Mouse (Mus musculus): ENCODE measurements around the gene Maml3. TPM values are rescaled to one million over a fixed set of nuclear protein-coding genes. Genes with fewer than 3 reads are reported as not detected.

The Maml3 gene
- polyA plus RNA-seq, 1 experiment from 2014 or later, result 2.9 TPM

DNA sequence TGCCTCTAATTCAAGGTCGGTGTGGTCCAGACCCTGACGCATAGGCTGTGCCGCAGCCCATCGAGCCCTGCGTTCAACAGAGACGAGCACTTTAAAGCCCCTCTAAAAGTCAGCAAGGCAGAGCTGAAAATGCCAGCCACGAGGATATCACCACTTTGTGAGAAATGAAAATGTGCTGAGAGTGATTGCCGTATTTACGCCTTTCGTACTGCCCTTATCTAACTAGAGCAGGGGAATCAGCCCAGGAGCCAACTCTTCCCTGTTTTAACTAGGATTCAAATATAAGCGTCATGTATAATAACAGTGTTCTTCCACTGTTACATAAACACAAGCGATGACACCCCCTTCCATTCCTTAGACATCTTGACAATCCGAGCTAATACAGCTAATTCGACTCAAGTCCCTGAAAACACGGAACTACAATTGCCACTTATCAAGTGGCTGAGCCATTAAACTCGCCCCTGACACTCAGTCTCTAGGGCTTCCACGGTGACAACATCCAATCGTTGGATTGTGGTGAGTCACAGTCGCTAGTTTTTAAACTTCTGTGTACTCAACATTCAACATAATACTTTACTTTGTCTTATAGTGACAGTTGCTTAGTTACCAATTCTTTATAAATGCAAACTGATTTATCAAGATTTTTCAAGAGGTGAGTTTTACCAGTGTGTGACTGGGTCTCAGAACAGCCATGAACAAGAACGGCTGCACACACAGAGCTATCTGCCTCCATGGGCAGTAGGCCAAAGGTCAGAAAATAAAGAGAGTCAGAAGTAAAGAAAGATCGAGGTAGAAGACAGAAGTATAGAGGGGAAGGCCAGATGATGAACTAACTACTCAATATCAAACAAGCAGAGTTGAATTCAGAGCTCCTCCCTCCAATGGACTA, 106.1 kb downstream of the Maml3 start:
- no peaks in the 10 kb centered on the region for H3K36me3 ChIP-seq (ENCODE audit: control insufficient read depth, insufficient read depth, low read length)
- H3K4me1 ChIP-seq (replicated peaks; ENCODE audit: control insufficient read depth, insufficient read depth), result no peaks in the 10 kb centered on the region
- H3K27me3 ChIP-seq (ENCODE audit: control insufficient read depth, insufficient read depth, low read length), result no peaks in the 10 kb centered on the region
- no peak for TF ChIP-seq CTCF (IDR thresholded peaks at IDR 0.05; ENCODE audit: low read depth)
- TF ChIP-seq EP300 (optimal IDR thresholded peaks at IDR 0.05), result no peak
- WGBS, result 50% methylated on average over 21 of the region's 21 CpGs
- peak; percentile 50 for DNase-seq (ENCODE audit: low spot score)
- H3K4me3 ChIP-seq (ENCODE audit: low read depth, low read length), result no peak overlapping the region
- no peak overlapping the region for H3K9ac ChIP-seq (ENCODE audit: low read length)
- H3K4me2 ChIP-seq (replicated peaks; ENCODE audit: low read depth), result no peak overlapping the region
- ATAC-seq (ENCODE audit: low FRiP score, low TSS enrichment), result peak; percentile 86
- no peaks in the 10 kb centered on the region for H3K9me3 ChIP-seq (ENCODE audit: control insufficient read depth, low read length)
- peak overlapping the region; percentile 78 for H3K27ac ChIP-seq (replicated peaks)

- 64% methylated on average over 11 of the region's 11 CpGs for WGBS
- ATAC-seq (ENCODE audit: low FRiP score, low TSS enrichment) (no peak), DNase-seq (ENCODE audit: low spot score) (no peak)
- H3K27ac ChIP-seq (replicated peaks), result peak overlapping the region; percentile 78
- no peak overlapping the region for H3K4me2 ChIP-seq (replicated peaks; ENCODE audit: low read depth)
- no peak overlapping the region for H3K4me3 ChIP-seq (ENCODE audit: low read depth, low read length)
- no peaks in the 10 kb centered on the region for H3K27me3 ChIP-seq (ENCODE audit: control insufficient read depth, insufficient read depth, low read length)
- TF ChIP-seq EP300 (optimal IDR thresholded peaks at IDR 0.05) (no peak), CTCF (IDR thresholded peaks at IDR 0.05; ENCODE audit: low read depth) (no peak)
- H3K9me3 ChIP-seq (ENCODE audit: control insufficient read depth, low read length), result no peaks in the 10 kb centered on the region
- H3K9ac ChIP-seq (ENCODE audit: low read length), result no peak overlapping the region
- H3K36me3 ChIP-seq (ENCODE audit: control insufficient read depth, insufficient read depth, low read length), result no peaks in the 10 kb centered on the region
- H3K4me1 ChIP-seq (replicated peaks; ENCODE audit: control insufficient read depth, insufficient read depth), result no peaks in the 10 kb centered on the region
Observed at GRCm38 (mm10) chr3:51997616-51998015, 107.3 kb downstream of the Maml3 start.

DNA sequence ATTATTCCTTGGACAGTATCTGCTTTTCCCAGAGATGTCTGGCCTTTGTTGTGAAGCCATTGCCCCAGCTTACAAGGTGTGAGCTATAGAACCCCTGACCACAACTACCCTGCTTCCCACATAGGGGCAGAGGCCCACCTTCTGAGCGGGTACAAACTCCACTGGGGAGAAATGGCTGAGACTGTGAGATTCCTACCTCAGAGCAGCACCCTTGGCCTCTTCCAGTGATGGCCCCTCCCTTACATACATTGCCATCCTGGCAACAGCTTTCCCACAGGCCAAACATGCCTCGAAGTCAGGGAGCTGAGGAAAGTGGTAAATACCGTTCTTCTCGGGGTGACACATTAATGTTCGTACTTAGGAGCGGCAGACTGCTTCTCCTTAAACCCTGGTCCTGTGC, 118.4 kb downstream of the Maml3 start:
- WGBS, result 71% methylated on average over 6 of the region's 6 CpGs
- no peak for ATAC-seq (ENCODE audit: low FRiP score, low TSS enrichment)
- Histone ChIP-seq H3K27ac (replicated peaks) (no peak overlapping the region), H3K27me3 (ENCODE audit: control insufficient read depth, insufficient read depth, low read length) (no peaks in the 10 kb centered on the region), H3K9me3 (ENCODE audit: control insufficient read depth, low read length) (no peaks in the 10 kb centered on the region), H3K4me2 (replicated peaks; ENCODE audit: low read depth) (no peak overlapping the region), H3K9ac (ENCODE audit: low read length) (no peak overlapping the region), H3K4me3 (ENCODE audit: low read depth, low read length) (no peak overlapping the region), H3K4me1 (replicated peaks; ENCODE audit: control insufficient read depth, insufficient read depth) (no peaks in the 10 kb centered on the region), H3K36me3 (ENCODE audit: control insufficient read depth, insufficient read depth, low read length) (no peaks in the 10 kb centered on the region)
- TF ChIP-seq EP300 (optimal IDR thresholded peaks at IDR 0.05) (no peak), CTCF (IDR thresholded peaks at IDR 0.05; ENCODE audit: low read depth) (no peak)
- no peak for DNase-seq (ENCODE audit: low spot score)

DNA sequence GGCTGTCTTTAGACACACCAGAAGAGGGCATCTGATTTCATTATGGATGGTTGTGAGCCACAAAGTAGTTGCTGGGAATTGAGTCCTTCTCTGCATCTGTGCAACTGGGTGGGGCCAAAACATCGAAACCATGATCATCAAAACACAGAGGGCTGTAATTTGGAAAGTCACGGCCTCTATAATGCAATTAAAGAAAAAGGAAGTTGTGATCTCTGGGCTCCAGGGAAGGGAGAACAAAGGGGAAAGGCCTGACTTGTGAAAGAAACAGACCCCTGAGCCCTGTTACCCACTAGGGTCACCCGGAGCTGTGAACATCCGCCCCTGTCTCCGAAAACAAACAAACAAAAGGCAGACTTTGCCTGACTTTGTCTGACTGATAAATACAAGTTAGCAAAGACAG, 123.4 kb downstream of the Maml3 start:
- whole genome bisulfite sequencing, result 65% methylated on average over 5 of the region's 5 CpGs
- TF ChIP-seq EP300 (optimal IDR thresholded peaks at IDR 0.05) (no peak), CTCF (IDR thresholded peaks at IDR 0.05; ENCODE audit: low read depth) (0 out of 2 replicates have a peak, but pooled peaks have one; percentile 8)
- Histone ChIP-seq H3K36me3 (ENCODE audit: control insufficient read depth, insufficient read depth, low read length) (no peaks in the 10 kb centered on the region), H3K9me3 (ENCODE audit: control insufficient read depth, low read length) (no peaks in the 10 kb centered on the region), H3K4me3 (ENCODE audit: low read depth, low read length) (no peak overlapping the region), H3K9ac (ENCODE audit: low read length) (no peak overlapping the region), H3K4me2 (replicated peaks; ENCODE audit: low read depth) (no peak overlapping the region), H3K27ac (replicated peaks) (no peak overlapping the region), H3K27me3 (ENCODE audit: control insufficient read depth, insufficient read depth, low read length) (no peaks in the 10 kb centered on the region), H3K4me1 (replicated peaks; ENCODE audit: control insufficient read depth, insufficient read depth) (no peaks in the 10 kb centered on the region)
- DNase-seq (ENCODE audit: low spot score) (no peak), ATAC-seq (ENCODE audit: low FRiP score, low TSS enrichment) (no peak)

DNA sequence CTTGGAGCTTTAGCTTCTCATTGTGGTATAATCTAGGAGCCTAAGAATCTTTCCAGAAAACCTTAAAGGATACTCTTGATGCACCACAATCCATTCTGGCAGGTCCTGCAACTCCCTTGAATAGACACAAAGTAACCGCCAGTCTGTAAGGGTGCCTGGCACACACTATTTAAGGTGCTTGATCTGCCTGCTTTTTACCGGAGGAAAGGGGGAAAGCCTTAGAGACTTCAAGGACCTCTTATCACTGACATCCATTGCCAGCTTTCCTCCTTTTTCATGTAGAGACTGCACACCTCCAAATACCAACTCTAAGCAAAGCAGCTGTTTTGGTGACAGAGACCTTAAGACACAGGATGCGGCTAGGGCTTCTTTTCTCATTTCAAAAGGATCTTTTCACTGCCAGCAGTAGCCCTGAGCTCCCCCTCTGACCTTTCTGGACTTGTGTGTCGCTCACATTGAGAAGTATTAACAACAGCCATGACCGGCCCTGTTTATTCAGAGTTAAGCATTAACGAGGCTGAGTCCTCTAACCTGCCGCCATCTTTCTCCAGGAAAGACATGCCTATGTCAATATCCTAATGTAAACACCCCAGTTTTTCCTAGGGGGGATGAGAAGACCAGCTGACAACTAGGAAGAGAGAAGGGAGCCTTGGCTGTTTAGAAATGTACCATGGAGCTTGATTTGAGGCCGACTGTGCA, 127.1 kb downstream of the Maml3 start:
- no peaks in the 10 kb centered on the region for H3K4me1 ChIP-seq (replicated peaks; ENCODE audit: control insufficient read depth, insufficient read depth)
- no peak overlapping the region for H3K4me2 ChIP-seq (replicated peaks; ENCODE audit: low read depth)
- ATAC-seq (ENCODE audit: low FRiP score, low TSS enrichment) (peak; percentile 93), DNase-seq (ENCODE audit: low spot score) (peak; percentile 66)
- H3K9me3 ChIP-seq (ENCODE audit: control insufficient read depth, low read length), result no peaks in the 10 kb centered on the region
- no peak for TF ChIP-seq EP300 (optimal IDR thresholded peaks at IDR 0.05)
- TF ChIP-seq CTCF (IDR thresholded peaks at IDR 0.05; ENCODE audit: low read depth), result no peak
- peak overlapping the region; percentile 26; the same call in 1 of the 2 replicates for H3K27ac ChIP-seq (replicated peaks)
- H3K36me3 ChIP-seq (ENCODE audit: control insufficient read depth, insufficient read depth, low read length), result no peaks in the 10 kb centered on the region
- H3K4me3 ChIP-seq (ENCODE audit: low read depth, low read length), result no peak overlapping the region
- 52% methylated on average over 8 of the region's 8 CpGs for WGBS
- no peaks in the 10 kb centered on the region for H3K27me3 ChIP-seq (ENCODE audit: control insufficient read depth, insufficient read depth, low read length)
- no peak overlapping the region for H3K9ac ChIP-seq (ENCODE audit: low read length)

GRCm38 (mm10) chr3:51974601-51975000, 130.3 kb downstream of the Maml3 start:
- no peak overlapping the region for H3K4me3 ChIP-seq (ENCODE audit: low read depth, low read length)
- no peak for DNase-seq (ENCODE audit: low spot score)
- H3K9me3 ChIP-seq (ENCODE audit: control insufficient read depth, low read length), result no peaks in the 10 kb centered on the region
- H3K36me3 ChIP-seq (ENCODE audit: control insufficient read depth, insufficient read depth, low read length), result no peaks in the 10 kb centered on the region
- no peaks in the 10 kb centered on the region for H3K4me1 ChIP-seq (replicated peaks; ENCODE audit: control insufficient read depth, insufficient read depth)
- TF ChIP-seq CTCF (IDR thresholded peaks at IDR 0.05; ENCODE audit: low read depth) (no peak), EP300 (optimal IDR thresholded peaks at IDR 0.05) (no peak)
- 94% methylated on average over 7 of the region's 7 CpGs for WGBS
- H3K27me3 ChIP-seq (ENCODE audit: control insufficient read depth, insufficient read depth, low read length), result no peaks in the 10 kb centered on the region
- no peak overlapping the region for H3K27ac ChIP-seq (replicated peaks)
- H3K4me2 ChIP-seq (replicated peaks; ENCODE audit: low read depth), result no peak overlapping the region
- H3K9ac ChIP-seq (ENCODE audit: low read length), result no peak overlapping the region
- ATAC-seq (ENCODE audit: low FRiP score, low TSS enrichment), result no peak; the same call in 1 of the 2 replicates

Data from stomach, postnatal 0 days (tissue).